34 mouse cellular contexts compared by ENCODE assay signal in the genomic region with DNA sequence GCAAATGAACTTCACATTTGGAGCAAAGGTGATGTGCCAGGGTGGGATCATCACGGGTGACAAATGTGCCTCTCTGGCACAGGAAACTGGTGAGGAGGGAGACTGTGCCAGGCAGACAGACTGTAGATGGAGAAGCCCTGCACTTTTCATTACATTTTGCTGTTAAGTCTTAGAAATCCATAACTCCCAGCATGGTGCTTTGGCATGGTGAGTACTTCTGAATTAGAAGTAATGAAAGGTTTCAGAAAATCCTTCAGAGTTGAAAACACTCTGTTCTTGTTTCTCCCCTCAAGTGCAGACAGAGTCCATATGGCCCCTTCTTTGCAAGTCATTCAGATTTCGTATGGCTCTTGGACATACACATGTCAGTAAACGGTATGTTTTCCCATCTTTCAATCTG.
DNase-seq lines count a peak whose midpoint lies in the region; ATAC-seq and TF ChIP-seq lines count a peak whose summit lies in the region.
"Had no signal": no experiment of that assay in that cellular context is flagged by ENCODE, and none has a peak within 500 bp of the region (broad histone marks: within the 10 kb centered on the region; RNA-seq: fewer than 3 reads in every experiment).

No protein-coding gene starts in this region.

- no peak for TF ChIP-seq POLR2A in brain, embryonic 14.5 days (IDR thresholded peaks at IDR 0.05; ENCODE audit: borderline replicate concordance, extremely low read depth, insufficient read depth, insufficient read length, poor library complexity, severe bottlenecking)

- no peak overlapping the region for H3K27ac ChIP-seq in forebrain, embryonic 15.5 days (replicated peaks)
- no peak overlapping the region for H3K27ac ChIP-seq in forebrain, embryonic 12.5 days
- H3K27ac ChIP-seq: gastrocnemius, adult 2 months; hindbrain, embryonic 15.5 days; intestine, embryonic 15.5 days; kidney, postnatal 0 days; limb, embryonic 10.5 days; limb, embryonic 15.5 days; liver, embryonic 13.5 days; macrophage; midbrain, embryonic 13.5 days; neural tube, embryonic 15.5 days; stomach, embryonic 15.5 days had no signal

- peak; percentile 20 for DNase-seq in brain, adult 2 months (ENCODE audit: low read depth, low spot score)
- peak; percentile 80 for DNase-seq in brain, embryonic 14.5 days (ENCODE audit: low read depth)
- peak; percentile 71 to 88 for DNase-seq in cerebellum, postnatal 10 days
- DNase-seq in thymus, postnatal 14 days = no peak
- no peak for DNase-seq in spleen, postnatal 14 days (ENCODE audit: low spot score in 2 of 2)
- no peak for DNase-seq in MN1 (ENCODE audit: low spot score)
- DNase-seq: adrenal gland, adult 2 months; adrenal gland, postnatal 36 days; B cell, adult 2 months; gastrocnemius, adult 2 months; gastrocnemius, postnatal 36 days; heart, adult 18-20 months; heart, postnatal 4 days; kidney, adult 8-10 months; kidney, postnatal 4 days; liver, embryonic 13.5 days; lung, adult 18-20 months; retina, postnatal 1 day; right cerebral cortex, postnatal 14 days; thymus, postnatal 36 days had no signal

- H3K36me3 ChIP-seq in forebrain, embryonic 15.5 days = no peaks in the 10 kb centered on the region
- no peaks in the 10 kb centered on the region for H3K36me3 ChIP-seq in forebrain, embryonic 12.5 days (replicated peaks)
- H3K36me3 ChIP-seq: hindbrain, embryonic 15.5 days; intestine, embryonic 15.5 days; limb, embryonic 10.5 days; limb, embryonic 15.5 days; liver, embryonic 13.5 days; midbrain, embryonic 13.5 days; neural tube, embryonic 15.5 days; stomach, embryonic 15.5 days had no signal

- H3K4me2 ChIP-seq in forebrain, embryonic 15.5 days (replicated peaks) = no peak overlapping the region
- H3K4me2 ChIP-seq in forebrain, embryonic 12.5 days = no peak overlapping the region
- H3K4me2 ChIP-seq: heart, embryonic 11.5 days; hindbrain, embryonic 15.5 days; intestine, embryonic 15.5 days; limb, embryonic 15.5 days; liver, embryonic 13.5 days; midbrain, embryonic 13.5 days; neural tube, embryonic 15.5 days; stomach, embryonic 15.5 days had no signal

- no peak for TF ChIP-seq CTCF in brain, embryonic 14.5 days (IDR thresholded peaks at IDR 0.05; ENCODE audit: borderline replicate concordance, extremely low read depth, insufficient read depth, insufficient read length)

- 46% methylated on average over 3 of the region's 3 CpGs for WGBS in forebrain, embryonic 15.5 days
- 63% methylated on average over 3 of the region's 3 CpGs for WGBS in forebrain, embryonic 12.5 days

- H3K4me1 ChIP-seq in forebrain, embryonic 15.5 days = 0 out of 2 replicates have a peak, but pooled peaks cover 4% of the 10 kb centered on the region
- H3K4me1 ChIP-seq in forebrain, embryonic 12.5 days = no peaks in the 10 kb centered on the region
- H3K4me1 ChIP-seq: hindbrain, embryonic 15.5 days; intestine, embryonic 15.5 days; limb, embryonic 10.5 days; limb, embryonic 15.5 days; liver, embryonic 13.5 days; midbrain, embryonic 13.5 days; neural tube, embryonic 15.5 days; stomach, embryonic 15.5 days had no signal

- no peaks in the 10 kb centered on the region for H3K9me3 ChIP-seq in forebrain, embryonic 15.5 days
- no peaks in the 10 kb centered on the region for H3K9me3 ChIP-seq in forebrain, embryonic 12.5 days
- H3K9me3 ChIP-seq: hindbrain, embryonic 15.5 days; intestine, embryonic 15.5 days; limb, embryonic 10.5 days; limb, embryonic 15.5 days; liver, embryonic 13.5 days; midbrain, embryonic 13.5 days; neural tube, embryonic 15.5 days; stomach, embryonic 15.5 days had no signal

- H3K9ac ChIP-seq in forebrain, embryonic 15.5 days (replicated peaks) = no peak overlapping the region
- H3K9ac ChIP-seq in forebrain, embryonic 12.5 days = no peak overlapping the region
- H3K9ac ChIP-seq: hindbrain, embryonic 15.5 days; intestine, embryonic 15.5 days; limb, embryonic 15.5 days; liver, embryonic 13.5 days; midbrain, embryonic 13.5 days; neural tube, embryonic 15.5 days; stomach, embryonic 15.5 days had no signal

- H3K27me3 ChIP-seq in forebrain, embryonic 15.5 days = no peaks in the 10 kb centered on the region
- no peaks in the 10 kb centered on the region for H3K27me3 ChIP-seq in forebrain, embryonic 12.5 days
- H3K27me3 ChIP-seq: hindbrain, embryonic 15.5 days; intestine, embryonic 15.5 days; limb, embryonic 15.5 days; liver, embryonic 13.5 days; midbrain, embryonic 13.5 days; neural tube, embryonic 15.5 days; stomach, embryonic 15.5 days had no signal

- peak; percentile 83 for ATAC-seq in forebrain, embryonic 15.5 days (replicated peaks)
- ATAC-seq in forebrain, embryonic 12.5 days (ENCODE audit: low FRiP score) = no peak
- ATAC-seq: activated CD4-positive, CD25-positive, alpha-beta regulatory T cell, adult 4 months; intestine, embryonic 15.5 days; lung, postnatal 0 days; midbrain, embryonic 13.5 days had no signal

- H3K4me3 ChIP-seq in forebrain, embryonic 15.5 days = no peak overlapping the region
- no peak overlapping the region for H3K4me3 ChIP-seq in forebrain, embryonic 12.5 days (replicated peaks)
- H3K4me3 ChIP-seq: gastrocnemius, adult 2 months; hindbrain, embryonic 15.5 days; intestine, embryonic 15.5 days; limb, embryonic 10.5 days; limb, embryonic 15.5 days; liver, embryonic 13.5 days; midbrain, embryonic 13.5 days; neural tube, embryonic 15.5 days; stomach, embryonic 15.5 days had no signal

Comparison
In these comparisons a context has a peak if more than half of its experiments do, and no peak if none do; other contexts are left out.
1. DNase-seq: peak in brain, adult 2 months (single experiment), brain, embryonic 14.5 days (single experiment) and cerebellum, postnatal 10 days (2 of 2); none in thymus, postnatal 14 days (single experiment), spleen, postnatal 14 days (0 of 2) and MN1 (single experiment).